Mouse (Mus musculus): ENCODE data around the gene Spag8.

DNA sequence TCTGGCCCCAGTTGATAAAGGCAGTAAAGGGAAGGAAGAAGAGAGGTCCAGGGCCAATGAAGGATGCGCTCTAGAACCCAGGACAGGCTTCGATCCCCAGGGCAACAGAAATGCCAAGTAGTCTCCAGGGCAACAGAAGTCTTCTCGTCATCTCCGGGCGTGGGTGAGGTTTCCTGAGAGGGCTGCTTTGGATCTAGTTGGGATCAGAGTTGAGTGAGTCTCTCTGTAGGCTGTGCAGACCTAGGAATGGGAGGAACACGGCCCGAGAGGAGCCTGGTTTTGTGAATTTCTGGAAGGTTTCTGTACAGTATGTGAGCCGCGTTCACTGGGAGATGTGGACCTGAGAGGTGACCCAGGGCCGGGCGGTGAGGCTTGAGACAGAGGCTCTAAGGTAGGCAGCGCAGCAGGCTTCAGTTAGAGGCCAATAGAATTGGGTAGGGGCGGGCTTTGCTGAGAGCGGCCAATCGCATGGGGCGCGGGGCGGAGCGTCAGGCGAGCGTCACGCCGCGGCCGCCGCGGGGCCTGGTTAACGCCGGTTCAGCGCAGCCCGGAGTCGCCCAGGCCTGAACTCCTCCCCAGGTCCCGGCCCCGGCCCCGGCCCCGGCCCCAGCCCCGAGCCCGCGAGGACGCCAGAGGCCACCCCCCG lies 15.5 kb upstream of the Spag8 start, which contains the start of the genes Tmem8b and Fam221b:
- TF ChIP-seq CTCF (IDR thresholded peaks at IDR 0.05; ENCODE audit: low read depth, low read length) (no peak), POLR2A (IDR thresholded peaks at IDR 0.05; ENCODE audit: insufficient read depth, low read length) (peak; percentile 80)

Data from ES-Bruce4 (cell line).